Mouse (Mus musculus) MEL (cell line): ENCODE measurements at regions not wholly inside any gene's neighbourhood (a gene's known extent, or its start where the extent isn't known, plus 50 kb on each side); places are given as distances from the start of the nearest gene placed in this dataset.

Experiments
- CTCF ChIP-seq, 3 experiments: IDR thresholded peaks in 2 of 3; conservative IDR thresholded peaks in 1 of 3; 2 replicates each; pipeline ENCODE4 v1.5.1; 2011 to 2012; ENCODE audit warnings: low read length in 3 of 3, low read depth in 2 of 3, mild to moderate bottlenecking in 2 of 3, improper control_type of control experiment in 1 of 3, inconsistent platforms in 1 of 3, mixed read lengths in 1 of 3, moderate library complexity in 1 of 3; ENCODE audit not compliant: control insufficient read depth in 1 of 3, insufficient read depth in 1 of 3, poor library complexity in 1 of 3, severe bottlenecking in 1 of 3
- GATA1 ChIP-seq: IDR thresholded peaks from 2 replicates; pipeline ENCODE4 v1.6.1; 2011; ENCODE audit warnings: low read depth, low read length, improper control_type of control experiment
- HCFC1 ChIP-seq: IDR thresholded peaks from 2 replicates; pipeline ENCODE4 v1.6.1; 2012; ENCODE audit warnings: low read depth, mild to moderate bottlenecking, inconsistent platforms, low read length, improper control_type of control experiment, moderate library complexity
- MAX ChIP-seq: IDR thresholded peaks from 2 replicates; pipeline ENCODE4 v1.6.1; 2011; ENCODE audit warnings: low read length, improper control_type of control experiment
- MYC ChIP-seq: IDR thresholded peaks from 2 replicates; pipeline ENCODE4 v1.6.1; 2011; ENCODE audit warnings: low read depth, mild to moderate bottlenecking, low read length, improper control_type of control experiment, moderate library complexity
- SIN3A ChIP-seq: IDR thresholded peaks from 2 replicates; pipeline ENCODE4 v1.6.1; 2012; ENCODE audit warnings: low read length, improper control_type of control experiment, inconsistent platforms
- ZKSCAN1 ChIP-seq: IDR thresholded peaks from 2 replicates; pipeline ENCODE4 v1.6.1; 2012; ENCODE audit warnings: low read depth, mild to moderate bottlenecking, inconsistent platforms, low read length, improper control_type of control experiment, moderate library complexity
- ZMIZ1 ChIP-seq: IDR thresholded peaks from 2 replicates; pipeline ENCODE4 v1.6.1; 2012; ENCODE audit warnings: low read depth, mild to moderate bottlenecking, inconsistent platforms, low read length, improper control_type of control experiment, moderate library complexity

DNA sequence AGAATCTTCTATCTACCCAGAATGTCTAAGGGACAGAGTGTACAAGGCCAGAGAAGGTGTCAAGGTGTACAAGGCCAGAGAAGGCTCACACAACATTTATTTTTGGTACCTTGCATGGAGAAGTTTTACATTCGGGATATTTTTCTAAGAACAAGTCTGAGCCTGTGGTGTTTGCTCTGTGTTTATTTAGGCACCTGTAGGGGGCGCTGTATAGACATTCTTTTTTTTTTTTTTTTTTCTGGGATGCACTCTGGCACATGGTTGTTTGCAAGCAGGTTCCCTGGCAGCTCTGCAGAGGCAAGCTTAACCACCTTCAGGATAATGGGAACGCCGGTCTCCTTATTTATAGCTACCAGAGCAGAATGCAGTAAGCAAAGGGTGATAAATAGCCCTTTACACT, 187.4 kb downstream of the Stim2 start:
- TF ChIP-seq SIN3A: no peak
- TF ChIP-seq ZKSCAN1: no peak
- no peak for TF ChIP-seq GATA1
- no peak for TF ChIP-seq HCFC1
- no peak for TF ChIP-seq CTCF (IDR thresholded peaks at IDR 0.05 in 2 of 3, conservative IDR thresholded peaks at IDR 0.05 in 1 of 3; ENCODE audit: control insufficient read depth in 1 of 3, insufficient read depth in 1 of 3, low read depth in 2 of 3, low read length in 3 of 3, poor library complexity in 1 of 3, severe bottlenecking in 1 of 3)
- no peak for TF ChIP-seq MAX
- TF ChIP-seq ZMIZ1: no peak
- TF ChIP-seq MYC: no peak
